Mouse (Mus musculus): Measurements from ENCODE around the gene Erp44. TPM values are rescaled to one million over a fixed set of nuclear protein-coding genes. Genes with fewer than 3 reads are reported as not detected.

The Erp44 gene
- polyA plus RNA-seq, 1 experiment from 2014 or later: 118 TPM

- no peak for ATAC-seq (ENCODE audit: insufficient number of reproducible peaks, low FRiP score, low TSS enrichment, low read depth)
- no peaks in the 10 kb centered on the region for H3K36me3 ChIP-seq
- H3K4me2 ChIP-seq: no peak overlapping the region
- H3K27ac ChIP-seq: no peak overlapping the region
- H3K9ac ChIP-seq: no peak overlapping the region
- no peaks in the 10 kb centered on the region for H3K27me3 ChIP-seq
- no peaks in the 10 kb centered on the region for H3K9me3 ChIP-seq
- 45% methylated on average over 3 of the region's 3 CpGs for WGBS
- H3K4me1 ChIP-seq: no peaks in the 10 kb centered on the region
- H3K4me3 ChIP-seq: no peak overlapping the region
Measured at GRCm38 (mm10) chr4:48225604-48226003, 53.8 kb downstream of the Erp44 start.

DNA sequence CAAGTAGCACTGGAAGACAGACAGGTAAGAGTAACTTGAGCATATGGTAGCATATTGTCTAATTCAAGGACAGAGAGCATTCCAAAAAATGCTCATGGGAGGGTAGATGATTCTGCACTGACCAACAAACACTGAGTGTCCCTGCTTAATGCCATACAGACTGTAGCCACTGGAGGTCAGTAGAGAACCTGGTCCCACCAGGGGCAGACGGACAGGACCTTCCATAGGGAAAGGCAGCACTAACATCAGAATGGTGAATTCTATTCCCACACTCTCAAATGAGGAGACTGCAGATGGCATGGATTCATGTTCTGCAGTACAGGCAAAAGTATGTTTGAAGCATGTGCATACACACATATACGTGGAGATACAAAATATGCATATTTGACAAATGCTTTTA lies 54.2 kb downstream of the Erp44 start:
- no peak overlapping the region for H3K4me3 ChIP-seq
- no peaks in the 10 kb centered on the region for H3K27me3 ChIP-seq
- H3K9me3 ChIP-seq: no peaks in the 10 kb centered on the region
- H3K4me1 ChIP-seq: no peaks in the 10 kb centered on the region
- H3K4me2 ChIP-seq: no peak overlapping the region
- H3K36me3 ChIP-seq: no peaks in the 10 kb centered on the region
- 32% methylated on average over 2 of the region's 2 CpGs for WGBS
- no peak overlapping the region for H3K9ac ChIP-seq
- no peak overlapping the region for H3K27ac ChIP-seq
- no peak for ATAC-seq (ENCODE audit: insufficient number of reproducible peaks, low FRiP score, low TSS enrichment, low read depth)

DNA sequence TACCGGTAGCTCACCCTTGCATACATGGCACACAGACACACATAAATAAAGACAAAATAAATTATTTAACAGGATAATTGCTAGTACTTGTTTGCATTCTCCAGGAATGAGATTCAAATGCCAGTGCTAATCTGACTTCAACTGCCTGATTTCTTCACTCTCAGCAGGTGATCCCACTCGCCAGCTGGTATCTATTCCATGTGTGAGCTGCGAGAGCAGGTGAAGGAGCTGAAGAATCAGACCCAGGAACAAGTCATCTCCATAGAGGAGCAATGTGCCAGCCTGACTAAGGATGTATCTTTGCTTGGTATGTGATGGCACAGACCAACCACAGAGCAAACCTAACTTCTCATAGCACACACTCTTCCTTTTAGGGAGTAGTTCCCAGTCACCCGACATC lies 75.8 kb downstream of the Erp44 start:
- Histone ChIP-seq H3K27me3 (no peaks in the 10 kb centered on the region), H3K4me3 (no peak overlapping the region), H3K36me3 (peaks cover 27% of the 10 kb centered on the region), H3K9me3 (no peaks in the 10 kb centered on the region), H3K4me2 (no peak overlapping the region), H3K9ac (no peak overlapping the region), H3K4me1 (no peaks in the 10 kb centered on the region), H3K27ac (no peak overlapping the region)
- no peak for ATAC-seq (ENCODE audit: insufficient number of reproducible peaks, low FRiP score, low TSS enrichment, low read depth)
- 85% methylated on average over 4 of the region's 4 CpGs for WGBS

DNA sequence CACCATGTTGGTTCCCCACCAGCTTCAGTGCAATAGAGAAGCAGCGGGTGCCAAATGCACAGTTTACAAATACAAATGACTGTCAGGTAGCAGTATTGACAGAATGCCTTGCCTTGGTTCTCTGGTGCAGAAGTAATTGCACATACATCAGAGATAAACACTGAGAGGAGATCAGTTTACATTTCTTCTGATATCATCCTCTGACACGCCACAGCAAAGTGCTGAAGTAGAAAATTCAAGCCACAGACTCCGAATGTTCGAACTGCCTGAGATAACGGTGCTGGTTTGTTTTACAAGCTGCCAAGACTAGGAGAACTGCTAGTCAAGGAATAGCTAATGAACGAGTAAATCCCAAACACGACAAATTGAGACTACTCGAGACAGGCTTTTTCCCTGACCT lies 80.9 kb downstream of the Erp44 start:
- Histone ChIP-seq H3K4me2 (no peak overlapping the region), H3K36me3 (peaks cover 23% of the 10 kb centered on the region), H3K27ac (no peak overlapping the region), H3K9me3 (no peaks in the 10 kb centered on the region), H3K27me3 (no peaks in the 10 kb centered on the region), H3K4me3 (no peak overlapping the region), H3K9ac (no peak overlapping the region), H3K4me1 (no peaks in the 10 kb centered on the region)
- ATAC-seq (ENCODE audit: insufficient number of reproducible peaks, low FRiP score, low TSS enrichment, low read depth): no peak
- WGBS: 67% methylated on average over 8 of the region's 8 CpGs

GRCm38 (mm10) chr4:48197925-48198324 lies 81.4 kb downstream of the Erp44 start:
- H3K27ac ChIP-seq: no peak overlapping the region
- no peak for ATAC-seq (ENCODE audit: insufficient number of reproducible peaks, low FRiP score, low TSS enrichment, low read depth)
- WGBS: 90% methylated on average over 3 of the region's 3 CpGs
- H3K27me3 ChIP-seq: no peaks in the 10 kb centered on the region
- no peak overlapping the region for H3K4me2 ChIP-seq
- no peak overlapping the region for H3K4me3 ChIP-seq
- H3K36me3 ChIP-seq: peaks cover 19% of the 10 kb centered on the region
- H3K9ac ChIP-seq: no peak overlapping the region
- no peaks in the 10 kb centered on the region for H3K9me3 ChIP-seq
- no peaks in the 10 kb centered on the region for H3K4me1 ChIP-seq

DNA sequence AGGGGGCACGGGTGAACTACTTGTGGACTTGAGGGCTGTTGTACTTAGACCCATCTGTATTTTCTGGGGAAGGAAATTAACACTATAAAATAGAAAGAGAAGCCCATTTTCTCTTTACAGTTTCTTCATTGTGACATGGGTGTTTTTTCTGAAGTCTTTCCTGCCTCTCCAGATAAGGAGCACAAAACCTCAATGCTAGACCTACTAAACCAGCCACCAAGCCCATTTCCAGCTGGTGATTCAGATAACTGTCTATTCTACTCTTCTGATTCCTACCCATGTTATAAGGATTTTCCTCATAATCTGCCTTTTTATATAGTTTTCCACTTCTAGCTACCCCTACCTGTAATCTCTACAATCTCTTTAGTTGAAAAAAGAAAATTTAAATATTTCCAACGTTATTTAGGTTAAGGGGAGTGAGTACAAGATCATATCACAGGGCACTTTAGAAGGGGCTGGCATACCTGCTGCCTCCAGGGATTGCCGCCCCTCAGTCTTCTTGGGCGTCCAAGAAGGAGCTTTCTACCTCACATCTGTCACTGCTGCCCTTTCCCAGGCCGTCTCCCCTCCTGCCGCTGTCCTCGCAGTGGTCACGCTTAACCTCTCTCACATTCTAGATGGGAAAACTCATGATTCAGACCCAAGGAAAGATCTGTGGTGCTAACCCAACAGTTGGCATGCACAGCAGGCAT lies 97.1 kb downstream of the Erp44 start:
- Histone ChIP-seq H3K4me2 (no peak overlapping the region), H3K27ac (no peak overlapping the region), H3K4me3 (no peak overlapping the region), H3K9me3 (no peaks in the 10 kb centered on the region), H3K27me3 (no peaks in the 10 kb centered on the region), H3K9ac (no peak overlapping the region), H3K36me3 (peaks cover 11% of the 10 kb centered on the region; the same call in 1 of the 2 replicates), H3K4me1 (no peaks in the 10 kb centered on the region)
- no peak for ATAC-seq (ENCODE audit: insufficient number of reproducible peaks, low FRiP score, low TSS enrichment, low read depth)
- 87% methylated on average over 8 of the region's 8 CpGs for WGBS

- H3K27ac ChIP-seq: no peak overlapping the region
- 58% methylated on average over 6 of the region's 6 CpGs for WGBS
- no peak overlapping the region for H3K9ac ChIP-seq
- no peaks in the 10 kb centered on the region for H3K4me1 ChIP-seq
- H3K27me3 ChIP-seq: no peaks in the 10 kb centered on the region
- no peaks in the 10 kb centered on the region for H3K9me3 ChIP-seq
- ATAC-seq (ENCODE audit: insufficient number of reproducible peaks, low FRiP score, low TSS enrichment, low read depth): no peak
- H3K4me2 ChIP-seq: no peak overlapping the region
- H3K36me3 ChIP-seq: peaks cover 11% of the 10 kb centered on the region; the same call in 1 of the 2 replicates
- no peak overlapping the region for H3K4me3 ChIP-seq
Measured at GRCm38 (mm10) chr4:48181366-48181765, 98.0 kb downstream of the Erp44 start.

DNA sequence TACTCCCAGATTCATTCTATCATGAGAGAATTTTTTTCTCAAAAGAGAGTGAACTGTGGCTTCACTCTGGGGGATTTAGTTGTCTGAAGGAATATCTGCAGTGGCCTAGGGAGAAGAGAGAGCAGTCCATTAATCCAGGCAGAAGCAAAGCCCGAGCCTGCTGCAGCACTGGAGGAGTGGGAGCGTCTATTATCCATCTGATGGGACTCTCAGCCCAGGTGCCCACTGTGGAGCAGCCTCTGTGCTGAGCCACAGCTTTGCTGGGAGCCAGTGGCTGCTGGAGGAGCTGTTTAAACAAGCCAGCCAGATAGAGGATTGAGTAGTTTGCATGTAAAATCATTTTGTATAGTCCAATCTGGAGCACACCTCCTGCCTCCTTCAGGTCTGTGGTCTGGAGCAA lies 98.4 kb downstream of the Erp44 start:
- ATAC-seq (ENCODE audit: insufficient number of reproducible peaks, low FRiP score, low TSS enrichment, low read depth): no peak
- Histone ChIP-seq H3K36me3 (peaks cover 11% of the 10 kb centered on the region; the same call in 1 of the 2 replicates), H3K27me3 (no peaks in the 10 kb centered on the region), H3K9ac (no peak overlapping the region), H3K4me3 (no peak overlapping the region), H3K27ac (no peak overlapping the region), H3K9me3 (no peaks in the 10 kb centered on the region), H3K4me1 (no peaks in the 10 kb centered on the region), H3K4me2 (no peak overlapping the region)
- WGBS: 33% methylated on average over 2 of the region's 2 CpGs

DNA sequence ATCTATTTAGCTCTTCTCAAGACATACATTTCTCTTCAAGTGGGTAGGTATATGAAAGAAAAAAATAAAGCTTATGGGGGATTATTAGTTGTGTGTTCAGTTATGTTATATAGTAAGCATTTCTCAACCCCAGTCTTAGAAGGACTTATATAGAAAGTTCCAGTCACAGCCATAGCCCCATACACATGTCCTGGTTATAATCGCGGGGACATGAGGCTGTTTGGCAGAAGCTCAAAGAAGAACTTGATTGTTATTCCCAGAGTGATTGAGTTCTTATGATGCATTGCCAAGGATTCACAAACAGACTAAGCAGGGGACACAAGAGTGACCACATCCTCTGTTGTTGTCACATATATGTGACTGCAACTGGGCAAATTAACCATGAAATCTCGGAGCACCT lies 103.7 kb downstream of the Erp44 start:
- no peaks in the 10 kb centered on the region for H3K27me3 ChIP-seq
- H3K9me3 ChIP-seq: no peaks in the 10 kb centered on the region
- no peak overlapping the region for H3K9ac ChIP-seq
- H3K4me1 ChIP-seq: no peaks in the 10 kb centered on the region
- H3K27ac ChIP-seq: no peak overlapping the region
- H3K4me2 ChIP-seq: no peak overlapping the region
- WGBS: 92% methylated on average over 3 of the region's 3 CpGs
- no peaks in the 10 kb centered on the region for H3K36me3 ChIP-seq
- no peak overlapping the region for H3K4me3 ChIP-seq
- ATAC-seq (ENCODE audit: insufficient number of reproducible peaks, low FRiP score, low TSS enrichment, low read depth): no peak

GRCm38 (mm10) chr4:48163851-48164250 lies 115.5 kb downstream of the Erp44 start:
- no peaks in the 10 kb centered on the region for H3K27me3 ChIP-seq
- H3K36me3 ChIP-seq: peaks cover 21% of the 10 kb centered on the region
- no peaks in the 10 kb centered on the region for H3K4me1 ChIP-seq
- no peak overlapping the region for H3K4me3 ChIP-seq
- WGBS: 81% methylated on average over 5 of the region's 5 CpGs
- no peaks in the 10 kb centered on the region for H3K9me3 ChIP-seq
- H3K9ac ChIP-seq: no peak overlapping the region
- H3K4me2 ChIP-seq: no peak overlapping the region
- no peak overlapping the region for H3K27ac ChIP-seq
- ATAC-seq (ENCODE audit: insufficient number of reproducible peaks, low FRiP score, low TSS enrichment, low read depth): no peak

DNA sequence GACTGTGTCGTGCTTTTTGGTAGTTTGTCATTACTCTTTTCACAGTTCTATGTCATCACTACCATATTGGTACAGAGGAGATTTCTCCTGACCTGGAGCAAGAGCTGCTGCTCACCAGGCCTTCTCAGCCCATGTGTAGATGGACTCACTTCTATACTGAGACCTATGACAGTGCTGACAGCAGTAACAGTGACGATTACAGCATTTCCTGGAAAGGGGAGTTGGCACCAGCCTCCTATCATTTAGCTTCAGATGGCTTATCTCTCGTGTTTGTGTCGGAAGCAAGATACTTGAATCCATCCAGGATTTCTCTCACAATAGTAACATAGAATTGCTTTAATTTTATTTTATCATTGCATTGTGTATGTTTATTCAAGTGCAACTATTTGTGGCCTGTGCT lies 119.0 kb downstream of the Erp44 start:
- H3K27ac ChIP-seq: no peak overlapping the region
- H3K27me3 ChIP-seq: no peaks in the 10 kb centered on the region
- peaks cover 12% of the 10 kb centered on the region for H3K36me3 ChIP-seq
- H3K4me1 ChIP-seq: no peaks in the 10 kb centered on the region
- H3K9ac ChIP-seq: no peak overlapping the region
- no peak overlapping the region for H3K4me2 ChIP-seq
- no peak for ATAC-seq (ENCODE audit: insufficient number of reproducible peaks, low FRiP score, low TSS enrichment, low read depth)
- no peaks in the 10 kb centered on the region for H3K9me3 ChIP-seq
- no peak overlapping the region for H3K4me3 ChIP-seq
- 85% methylated on average over 4 of the region's 4 CpGs for WGBS

DNA sequence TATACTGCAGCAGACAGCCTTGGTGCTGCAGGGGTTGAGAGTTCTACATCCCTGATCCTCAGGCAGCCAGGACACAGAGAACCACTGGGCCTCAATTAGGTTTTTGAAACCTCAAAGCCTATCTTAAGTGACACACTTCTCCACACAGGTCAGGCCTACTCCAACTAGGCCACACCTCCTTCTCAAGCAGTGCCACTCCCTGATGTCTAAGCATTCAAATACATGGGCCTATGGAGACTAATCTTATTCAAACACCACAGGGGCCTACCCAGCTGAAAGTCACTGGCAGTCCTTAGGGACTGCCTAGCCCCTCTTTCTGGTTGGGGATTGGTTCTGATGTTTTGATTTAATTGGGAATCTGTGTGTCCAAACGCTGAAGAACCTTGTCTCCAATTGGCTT lies 123.5 kb downstream of the Erp44 start:
- Histone ChIP-seq H3K4me1 (no peaks in the 10 kb centered on the region), H3K27me3 (no peaks in the 10 kb centered on the region), H3K9ac (no peak overlapping the region), H3K9me3 (no peaks in the 10 kb centered on the region), H3K36me3 (peaks cover 8% of the 10 kb centered on the region), H3K27ac (no peak overlapping the region), H3K4me2 (no peak overlapping the region), H3K4me3 (no peak overlapping the region)
- no peak for ATAC-seq (ENCODE audit: insufficient number of reproducible peaks, low FRiP score, low TSS enrichment, low read depth)
- 67% methylated on average over 1 of the region's 1 CpGs for WGBS

GRCm38 (mm10) chr4:48153229-48153628 lies 126.1 kb downstream of the Erp44 start:
- ATAC-seq (ENCODE audit: insufficient number of reproducible peaks, low FRiP score, low TSS enrichment, low read depth): no peak
- WGBS: 92% methylated on average over 5 of the region's 5 CpGs

More at GRCm38 (mm10) chr4:48153229-48153628, 126.1 kb downstream of the Erp44 start:
- no peaks in the 10 kb centered on the region for H3K4me1 ChIP-seq
- H3K27ac ChIP-seq: no peak overlapping the region
- no peak overlapping the region for H3K4me2 ChIP-seq
- H3K4me3 ChIP-seq: no peak overlapping the region
- no peak overlapping the region for H3K9ac ChIP-seq
- no peaks in the 10 kb centered on the region for H3K9me3 ChIP-seq
- H3K36me3 ChIP-seq: 0 out of 2 replicates have a peak, but pooled peaks cover 9% of the 10 kb centered on the region
- no peaks in the 10 kb centered on the region for H3K27me3 ChIP-seq
